Mouse (Mus musculus): ENCODE results near the gene Snupn. TPM values are rescaled to one million over a fixed set of nuclear protein-coding genes. Genes with fewer than 3 reads are reported as not detected.

Gene Snupn
- polyA plus RNA-seq, 1 experiment from 2014 or later = 20.0 TPM

GRCm38 (mm10) chr9:57012895-57013294 is 62.2 kb downstream of the Snupn start:
- H3K4me2 ChIP-seq (ENCODE audit: low read depth, low read length) = no peak overlapping the region
- no peak overlapping the region for H3K9ac ChIP-seq (ENCODE audit: low read length)
- H3K4me1 ChIP-seq (ENCODE audit: control insufficient read depth, insufficient read depth, low read length) = no peaks in the 10 kb centered on the region
- ATAC-seq (ENCODE audit: insufficient read depth, low FRiP score) = no peak
- H3K36me3 ChIP-seq (ENCODE audit: control insufficient read depth, insufficient read depth, low read length) = peaks cover 8% of the 10 kb centered on the region; the same call in 1 of the 2 replicates
- 91% methylated on average over 4 of the region's 4 CpGs for WGBS
- no peak overlapping the region for H3K4me3 ChIP-seq (replicated peaks; ENCODE audit: low read length)
- peaks cover 4% of the 10 kb centered on the region for H3K9me3 ChIP-seq (replicated peaks; ENCODE audit: control insufficient read depth, low read length)
- H3K27ac ChIP-seq (ENCODE audit: low read length) = no peak overlapping the region
- H3K27me3 ChIP-seq (ENCODE audit: control insufficient read depth, insufficient read depth, low read length) = no peaks in the 10 kb centered on the region

GRCm38 (mm10) chr9:57013756-57014155 is 63.1 kb downstream of the Snupn start:
- H3K27ac ChIP-seq (ENCODE audit: low read length) = no peak overlapping the region
- no peaks in the 10 kb centered on the region for H3K27me3 ChIP-seq (ENCODE audit: control insufficient read depth, insufficient read depth, low read length)
- no peaks in the 10 kb centered on the region for H3K4me1 ChIP-seq (ENCODE audit: control insufficient read depth, insufficient read depth, low read length)
- H3K4me3 ChIP-seq (replicated peaks; ENCODE audit: low read length) = no peak overlapping the region
- H3K9ac ChIP-seq (ENCODE audit: low read length) = no peak overlapping the region
- peaks cover 8% of the 10 kb centered on the region; the same call in 1 of the 2 replicates for H3K36me3 ChIP-seq (ENCODE audit: control insufficient read depth, insufficient read depth, low read length)
- peaks cover 4% of the 10 kb centered on the region for H3K9me3 ChIP-seq (replicated peaks; ENCODE audit: control insufficient read depth, low read length)
- no peak overlapping the region for H3K4me2 ChIP-seq (ENCODE audit: low read depth, low read length)
- WGBS = 85% methylated on average over 1 of the region's 1 CpGs
- ATAC-seq (ENCODE audit: insufficient read depth, low FRiP score) = no peak

- H3K9ac ChIP-seq (ENCODE audit: low read length) = no peak overlapping the region
- H3K27ac ChIP-seq (ENCODE audit: low read length) = no peak overlapping the region
- WGBS = 79% methylated on average over 1 of the region's 1 CpGs
- no peak overlapping the region for H3K4me3 ChIP-seq (replicated peaks; ENCODE audit: low read length)
- no peaks in the 10 kb centered on the region for H3K4me1 ChIP-seq (ENCODE audit: control insufficient read depth, insufficient read depth, low read length)
- H3K36me3 ChIP-seq (ENCODE audit: control insufficient read depth, insufficient read depth, low read length) = peaks cover 8% of the 10 kb centered on the region; the same call in 1 of the 2 replicates
- H3K9me3 ChIP-seq (replicated peaks; ENCODE audit: control insufficient read depth, low read length) = peaks cover 4% of the 10 kb centered on the region
- no peak for ATAC-seq (ENCODE audit: insufficient read depth, low FRiP score)
- no peak overlapping the region for H3K4me2 ChIP-seq (ENCODE audit: low read depth, low read length)
- H3K27me3 ChIP-seq (ENCODE audit: control insufficient read depth, insufficient read depth, low read length) = no peaks in the 10 kb centered on the region
These were observed 64.1 kb downstream of the Snupn start for GRCm38 (mm10) chr9:57014766-57015165.

- no peak overlapping the region for H3K9ac ChIP-seq (ENCODE audit: low read length)
- H3K4me3 ChIP-seq (replicated peaks; ENCODE audit: low read length) = no peak overlapping the region
- H3K36me3 ChIP-seq (ENCODE audit: control insufficient read depth, insufficient read depth, low read length) = peaks cover 11% of the 10 kb centered on the region; the same call in 1 of the 2 replicates
- ATAC-seq (ENCODE audit: insufficient read depth, low FRiP score) = no peak
- no peaks in the 10 kb centered on the region for H3K4me1 ChIP-seq (ENCODE audit: control insufficient read depth, insufficient read depth, low read length)
- no peaks in the 10 kb centered on the region for H3K27me3 ChIP-seq (ENCODE audit: control insufficient read depth, insufficient read depth, low read length)
- H3K4me2 ChIP-seq (ENCODE audit: low read depth, low read length) = no peak overlapping the region
- no peak overlapping the region for H3K27ac ChIP-seq (ENCODE audit: low read length)
- WGBS = 87% methylated on average over 1 of the region's 1 CpGs
- H3K9me3 ChIP-seq (replicated peaks; ENCODE audit: control insufficient read depth, low read length) = peaks cover 4% of the 10 kb centered on the region
These were observed 67.0 kb downstream of the Snupn start for GRCm38 (mm10) chr9:57017631-57018030.

- ATAC-seq (ENCODE audit: insufficient read depth, low FRiP score) = no peak
- H3K27me3 ChIP-seq (ENCODE audit: control insufficient read depth, insufficient read depth, low read length) = no peaks in the 10 kb centered on the region
- H3K9me3 ChIP-seq (replicated peaks; ENCODE audit: control insufficient read depth, low read length) = no peaks in the 10 kb centered on the region
- H3K9ac ChIP-seq (ENCODE audit: low read length) = no peak overlapping the region
- no peak overlapping the region for H3K4me3 ChIP-seq (replicated peaks; ENCODE audit: low read length)
- no peak overlapping the region for H3K4me2 ChIP-seq (ENCODE audit: low read depth, low read length)
- H3K4me1 ChIP-seq (ENCODE audit: control insufficient read depth, insufficient read depth, low read length) = no peaks in the 10 kb centered on the region
- peaks cover 14% of the 10 kb centered on the region for H3K36me3 ChIP-seq (ENCODE audit: control insufficient read depth, insufficient read depth, low read length)
- 88% methylated on average over 1 of the region's 1 CpGs for WGBS
- no peak overlapping the region for H3K27ac ChIP-seq (ENCODE audit: low read length)
These were observed 81.1 kb downstream of the Snupn start for GRCm38 (mm10) chr9:57031756-57032155.

Other genes with a start within 250 kb of the Snupn start
- gene Lingo1, start 154.4 kb upstream of the Snupn start, polyA plus RNA-seq (2015; fragmentation: Nextera tagmentation; extraction: Ambion mirVana) = 1.8 and 3.2 TPM in 2 replicates
- gene Odf3l1, start 86.2 kb upstream of the Snupn start, polyA plus RNA-seq (2015; fragmentation: Nextera tagmentation; extraction: Ambion mirVana) = 1.2 and 1.3 TPM in 2 replicates
- gene Cspg4, start 85.8 kb upstream of the Snupn start, polyA plus RNA-seq (2015; fragmentation: Nextera tagmentation; extraction: Ambion mirVana) = 24.0 and 28.1 TPM in 2 replicates
- gene Snx33, start 22.5 kb upstream of the Snupn start, polyA plus RNA-seq (2015; fragmentation: Nextera tagmentation; extraction: Ambion mirVana) = 12.9 and 13.1 TPM in 2 replicates
- gene Imp3, start 13.4 kb upstream of the Snupn start, polyA plus RNA-seq (2015; fragmentation: Nextera tagmentation; extraction: Ambion mirVana) = 73.9 and 80.1 TPM in 2 replicates
- 14.2 and 15.1 TPM in 2 replicates for gene Ptpn9, start 44.0 kb downstream of the Snupn start, polyA plus RNA-seq (2015; fragmentation: Nextera tagmentation; extraction: Ambion mirVana)
- gene Sin3a, start 121.2 kb downstream of the Snupn start, polyA plus RNA-seq (2015; fragmentation: Nextera tagmentation; extraction: Ambion mirVana) = 27.5 and 27.6 TPM in 2 replicates
- 74.8 and 80.9 TPM in 2 replicates for gene Man2c1, start 179.8 kb downstream of the Snupn start, polyA plus RNA-seq (2015; fragmentation: Nextera tagmentation; extraction: Ambion mirVana)
- gene Neil1, start 197.4 kb downstream of the Snupn start, polyA plus RNA-seq (2015; fragmentation: Nextera tagmentation; extraction: Ambion mirVana) = 8.4 and 8.9 TPM in 2 replicates
- gene Commd4, start 207.5 kb downstream of the Snupn start, polyA plus RNA-seq (2015; fragmentation: Nextera tagmentation; extraction: Ambion mirVana) = 84.3 and 92.9 TPM in 2 replicates